Mouse (Mus musculus) heart, postnatal 10 days (tissue): ENCODE data around the gene Csf2. TPM values are rescaled to one million over a fixed set of nuclear protein-coding genes. Genes with fewer than 3 reads are reported as not detected.
A peak's percentile ranks its signal among the peaks of the same experiment; 100 is the strongest.
"Not testable (repeated sequence)": the region's sequence is repeated elsewhere in the genome, so short reads cannot be mapped to it uniquely, and the experiment has no call there.

Source experiments
- DNase-seq, 2 experiments: peaks; one replicate each; pipeline ENCODE4 v3.0.0; 2021
- intact Hi-C: fragments of 180-260 bp; cut with DNase I; formaldehyde crosslinking; loops from one replicate; pipeline ENCODE4 v1.15.1; 2025
- total RNA-seq, 2 experiments: library from RNA; stranded (reverse); gene quantifications; 2 replicates each; pipeline ENCODE4 v1.2.3; 2021

The Csf2 gene
- not detected for total RNA-seq

DNA sequence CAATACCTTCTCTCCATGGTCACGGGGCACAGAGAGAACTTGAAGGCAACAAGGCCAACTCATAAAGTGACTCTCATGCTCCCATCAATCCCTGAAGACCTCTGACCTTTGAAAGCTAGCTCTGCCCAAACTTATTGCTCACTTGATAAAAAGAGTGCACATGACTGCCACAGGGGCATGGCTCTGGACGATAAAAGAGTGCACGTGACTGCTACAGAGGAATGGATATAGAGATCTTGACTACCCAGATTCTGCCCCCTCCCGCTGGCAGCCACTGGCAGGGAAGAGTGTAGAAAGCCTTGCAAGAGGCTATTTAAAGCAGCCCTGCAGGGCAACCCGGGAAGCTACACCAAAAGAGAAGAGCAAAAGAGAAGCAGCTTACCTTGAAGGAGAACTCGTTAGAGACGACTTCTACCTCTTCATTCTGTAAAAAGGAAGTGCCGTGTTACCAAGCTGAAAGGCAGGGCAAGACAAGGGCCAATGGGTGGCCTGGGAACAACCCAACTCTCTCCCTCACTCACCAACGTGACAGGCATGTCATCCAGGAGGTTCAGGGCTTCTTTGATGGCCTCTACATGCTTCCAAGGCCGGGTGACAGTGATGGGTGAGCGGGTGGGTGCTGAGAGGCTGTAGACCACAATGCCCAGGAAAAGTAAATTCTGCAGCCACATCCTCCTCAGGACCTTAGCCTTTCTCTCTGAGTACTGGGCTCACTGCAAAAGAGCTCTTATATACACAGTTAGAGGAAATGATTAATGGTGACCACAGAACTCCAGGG is at the start of gene Csf2:
Csf2 (minus strand) TSS at position 728 of the 778 bp plus-strand sequence.
- intact Hi-C loops: no loop called here
- DNase-seq: no peak

DNA sequence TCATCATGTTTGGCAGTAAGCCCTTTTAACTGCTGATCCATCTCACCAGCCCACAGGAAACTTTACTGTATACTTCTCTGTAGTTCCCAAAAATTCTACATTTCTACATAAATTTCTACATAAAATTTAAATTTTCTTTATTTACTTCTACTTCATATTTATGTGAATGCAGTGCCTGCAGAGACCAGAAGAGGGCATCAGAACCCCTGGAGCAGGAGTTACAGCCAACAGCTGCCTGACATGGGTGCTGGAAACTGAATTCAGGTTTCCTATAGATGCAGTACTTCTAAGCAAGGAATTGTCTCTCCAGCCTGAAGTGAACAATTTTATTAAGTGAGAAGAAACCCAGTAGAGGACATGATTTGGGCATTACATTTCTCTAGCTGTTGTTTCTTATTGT is 49.3 kb upstream of the Csf2 start:
- intact Hi-C loops: no loop called here
- no peak for DNase-seq

DNA sequence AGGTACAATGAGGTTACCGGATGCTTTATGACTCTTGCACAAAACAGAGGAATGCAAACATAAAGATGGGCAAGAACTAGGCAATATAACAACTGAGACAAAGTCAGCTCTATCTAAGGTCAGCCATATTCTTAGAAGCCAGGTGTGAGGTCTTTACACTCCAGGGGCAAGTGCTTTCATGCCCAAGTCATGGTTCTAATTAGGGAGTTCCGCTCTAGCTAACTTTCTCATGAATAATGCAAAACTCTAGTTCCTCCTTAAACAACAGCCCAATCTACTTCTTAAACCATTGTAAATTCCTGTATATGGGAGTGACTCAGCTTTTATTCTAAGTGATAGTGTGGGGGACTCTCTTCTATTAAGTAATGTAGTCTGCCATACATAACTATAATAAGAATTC is 48.0 kb upstream of the Csf2 start:
- DNase-seq, intact Hi-C loops: not testable (repeated sequence)

DNA sequence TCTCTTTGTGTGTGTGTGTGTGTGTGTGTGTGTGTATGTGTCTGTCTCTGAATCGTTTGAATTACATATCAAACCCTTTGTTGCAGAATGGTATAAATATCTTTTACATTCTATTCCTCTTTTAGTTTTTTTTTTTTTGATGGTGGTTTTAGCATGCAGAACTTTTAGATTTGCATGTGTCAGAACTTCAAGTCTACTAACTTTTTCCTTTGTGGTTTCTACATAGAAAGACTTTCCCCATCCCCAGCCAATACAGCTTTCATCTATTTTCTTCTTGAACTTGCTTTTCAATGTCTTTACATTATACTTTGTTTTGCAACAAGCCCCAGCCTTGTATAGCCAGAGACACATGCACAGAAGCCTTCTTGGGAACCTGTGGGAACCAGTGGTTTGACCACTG is 47.3 kb upstream of the Csf2 start:
- intact Hi-C loops: no loop called here
- no peak for DNase-seq

DNA sequence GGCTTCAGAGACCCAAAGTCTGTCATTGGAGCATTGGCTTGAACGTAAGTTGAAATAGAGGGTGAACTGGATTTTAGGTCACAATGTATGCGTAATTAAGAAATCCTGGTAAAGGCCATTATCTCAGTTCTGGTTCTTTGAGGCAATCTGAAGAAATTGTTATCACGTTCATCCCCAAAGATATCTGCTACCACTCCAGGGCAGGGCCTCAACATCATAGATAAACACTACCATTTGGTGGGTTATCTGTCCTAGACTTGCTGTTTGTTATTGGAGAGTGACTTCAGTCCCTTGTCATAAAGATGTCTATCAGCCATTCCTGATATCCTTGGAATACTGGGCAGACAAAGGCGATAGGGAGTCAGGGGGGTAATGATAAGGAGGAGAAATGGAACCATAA is 46.5 kb upstream of the Csf2 start:
- no peak for DNase-seq
- intact Hi-C loops: no loop called here

DNA sequence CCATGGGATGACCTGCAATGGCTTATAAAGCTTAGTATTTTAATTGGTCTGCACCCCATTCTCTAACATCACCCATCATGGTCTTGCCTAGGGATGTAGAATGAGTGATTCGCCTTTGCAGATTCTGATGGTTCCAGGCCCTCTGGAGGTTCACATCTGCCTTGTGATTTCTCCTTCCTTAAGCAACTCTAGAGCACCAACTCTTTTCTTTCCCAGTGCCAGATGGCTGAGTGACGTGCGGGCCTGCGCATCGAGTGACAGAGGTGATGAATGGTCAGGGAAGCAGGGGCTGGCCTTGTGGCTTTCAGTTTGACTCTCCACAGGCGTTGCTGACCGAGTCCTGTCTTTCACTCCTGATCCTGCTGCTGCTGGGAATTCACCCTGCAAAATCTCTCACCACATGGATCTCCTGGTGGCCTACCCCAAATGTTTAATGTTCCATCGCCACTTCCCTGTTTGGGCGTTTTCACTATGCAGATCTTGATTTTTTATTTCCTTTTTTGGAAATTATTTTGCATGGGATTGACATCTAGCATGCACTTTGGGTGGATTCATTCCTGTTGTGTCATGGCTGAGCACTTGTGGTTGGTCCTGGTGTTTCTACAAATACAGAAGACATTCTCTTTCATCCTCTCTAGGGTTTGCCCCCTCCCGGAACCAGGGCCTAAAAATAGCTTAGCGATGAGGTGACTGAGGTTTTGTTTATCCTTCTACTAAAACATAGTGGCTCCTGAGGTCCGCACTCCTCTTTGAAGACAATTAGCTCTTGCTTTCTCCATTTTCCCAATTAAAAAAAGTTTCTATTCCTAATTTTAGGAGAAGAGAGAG is 44.7 kb upstream of the Csf2 start:
- intact Hi-C loops: no loop called here
- DNase-seq: no peak

DNA sequence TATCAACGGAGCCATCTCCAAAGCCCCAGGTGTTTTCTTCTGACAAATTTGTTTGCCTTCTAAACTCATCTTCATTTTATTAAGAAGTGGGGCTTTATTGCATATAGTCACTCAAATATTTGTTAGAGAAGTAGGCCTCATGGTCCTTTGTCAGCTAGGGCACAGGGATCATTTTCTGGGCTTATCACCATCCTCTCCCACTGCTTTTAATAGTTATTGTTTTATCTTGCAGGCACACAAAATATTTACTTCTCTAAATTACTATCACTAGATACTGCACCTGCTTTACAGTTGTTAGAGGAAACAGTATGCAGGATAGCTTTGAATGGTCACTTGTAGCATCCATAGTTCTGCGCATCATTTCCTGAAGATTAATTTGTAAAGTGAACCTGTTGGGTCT is 42.7 kb upstream of the Csf2 start:
- intact Hi-C loops: no loop called here
- no peak for DNase-seq

DNA sequence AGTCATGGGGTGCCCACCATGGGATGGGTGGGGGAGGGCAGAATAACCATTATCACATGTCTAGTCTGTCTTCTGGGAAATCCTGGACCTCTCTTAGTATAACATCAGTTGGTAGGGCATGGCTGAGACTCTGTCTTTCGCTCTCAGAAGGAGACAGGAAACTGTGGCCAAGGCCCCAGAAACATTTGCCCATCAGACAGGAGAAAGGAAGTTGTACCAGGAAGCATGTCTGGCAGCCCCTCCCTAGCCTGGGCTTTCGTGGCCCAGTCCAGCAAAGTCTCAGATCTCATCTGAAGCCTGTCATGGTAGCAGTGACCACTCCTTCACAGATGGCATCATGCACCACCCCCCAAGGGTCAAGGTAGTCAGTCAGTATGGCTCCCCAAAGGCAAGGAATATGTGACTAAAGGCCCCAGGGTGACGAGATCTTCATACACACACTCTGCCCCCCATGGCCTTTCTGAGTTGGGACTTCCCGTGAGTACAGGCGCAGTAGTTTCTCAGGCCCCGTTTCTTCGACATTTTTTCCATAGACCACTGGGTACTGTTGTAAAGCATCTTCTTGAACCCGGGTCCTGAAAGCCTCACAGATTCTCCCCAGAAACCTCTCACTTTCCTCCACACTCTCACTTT is 38.5 kb upstream of the Csf2 start:
- intact Hi-C loops: no loop called here

DNA sequence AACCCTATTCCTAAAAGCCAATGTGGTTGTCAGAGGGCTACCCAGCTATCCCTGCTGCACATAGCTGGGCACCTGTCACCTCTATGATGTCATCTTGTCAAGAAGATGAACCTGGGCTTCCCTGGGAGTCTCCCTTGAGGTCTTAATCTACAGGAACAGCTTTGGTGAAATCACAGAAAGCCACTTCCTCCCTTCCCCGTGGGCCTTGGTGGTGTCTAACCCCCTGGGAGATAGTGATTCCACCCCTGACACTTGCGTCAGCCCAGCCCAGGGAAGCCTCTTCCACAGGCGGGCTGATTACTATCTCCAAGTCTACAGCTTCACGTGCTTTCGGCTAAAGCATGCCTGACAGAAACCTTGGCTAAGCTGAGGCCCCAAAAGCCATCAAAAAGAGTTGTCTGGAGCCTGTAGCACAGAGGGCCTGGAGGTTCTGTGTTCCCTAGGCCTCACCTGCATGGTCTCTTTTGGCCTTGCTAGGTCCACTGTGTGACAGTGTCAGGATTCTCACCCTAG is 22.0 kb upstream of the Csf2 start:
- DNase-seq: no peak
- intact Hi-C loops: no loop called here

More for the DNA sequence above, 38.5 kb upstream of the Csf2 start:
- no peak for DNase-seq

DNA sequence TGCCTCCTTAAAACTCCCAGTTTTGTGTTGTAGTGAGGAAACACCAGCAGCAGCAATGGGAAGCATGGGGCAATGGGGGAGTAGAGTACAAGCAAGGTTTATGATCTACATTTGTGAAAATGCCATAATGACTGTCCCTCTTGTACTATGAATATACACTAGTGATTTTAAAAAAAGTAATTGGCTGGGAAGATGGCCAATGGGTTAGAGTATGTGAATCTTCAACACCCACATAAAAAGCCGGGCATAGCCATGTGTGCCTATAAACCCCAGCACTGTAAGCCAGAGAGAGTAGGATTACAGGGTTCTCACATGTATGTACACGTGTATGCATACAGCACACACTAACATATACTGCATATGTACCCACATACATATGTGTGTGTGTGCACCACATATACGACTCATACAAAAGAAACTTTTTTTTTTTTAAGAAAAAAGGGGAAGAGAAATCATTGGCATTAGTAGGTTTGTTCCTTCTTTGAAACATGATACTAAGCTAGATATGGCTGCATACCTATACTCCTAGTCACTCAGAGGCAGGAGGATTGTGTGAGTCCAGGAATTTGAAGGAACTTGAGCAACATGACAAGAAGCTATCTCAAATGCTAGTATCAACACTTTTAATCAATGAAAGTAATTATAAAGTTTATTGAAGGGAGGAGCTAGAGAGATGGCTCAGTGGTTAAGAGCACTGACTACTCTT is 19.9 kb upstream of the Csf2 start:
- no peak for DNase-seq
- intact Hi-C loops: no loop called here

DNA sequence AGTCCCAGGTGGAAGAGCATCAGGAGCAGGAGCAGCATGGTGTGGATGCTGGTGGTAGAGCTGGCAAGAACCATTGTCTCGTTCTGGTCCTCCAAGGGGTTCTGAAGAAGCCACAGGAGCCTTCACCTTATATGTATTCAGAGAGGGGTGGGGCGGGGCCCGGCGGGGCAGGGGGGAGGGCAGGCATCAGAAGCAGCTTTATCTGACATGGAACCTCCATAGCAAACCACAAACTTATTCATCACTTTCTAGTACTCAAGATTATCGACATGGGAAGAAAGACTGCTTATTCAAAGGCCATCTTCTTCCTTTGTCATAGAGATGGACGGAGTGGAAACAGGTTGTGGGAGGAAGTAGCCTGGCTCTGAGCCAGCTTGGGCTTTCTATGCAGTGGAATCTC is 17.7 kb upstream of the Csf2 start, which contains the start of gene Il3:
Il3 (minus strand) TSS at position 101 of the 400 bp plus-strand sequence.
- DNase-seq: no peak
- intact Hi-C loops: no loop called here

DNA sequence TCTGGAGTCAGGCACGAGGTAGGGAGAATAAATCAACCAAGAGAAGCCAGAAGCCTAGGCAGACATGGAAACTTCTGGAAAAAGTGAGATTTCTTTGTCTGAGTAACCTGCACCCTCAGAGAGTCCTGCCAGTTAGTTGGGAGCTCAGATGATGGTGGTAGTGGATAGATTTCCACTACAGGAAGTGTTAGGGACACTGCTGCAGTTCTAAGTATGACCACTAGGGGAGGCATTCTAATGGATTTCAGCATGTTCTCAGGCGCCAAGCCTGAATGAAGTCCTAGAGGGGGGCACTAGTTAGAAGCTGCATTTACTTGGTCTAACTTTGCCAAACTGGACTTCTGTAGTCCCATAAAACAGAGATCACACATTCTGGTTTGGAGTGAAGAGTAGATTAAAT is 15.1 kb upstream of the Csf2 start:
- intact Hi-C loops: loop anchor here (5.0 kb wide), 2 partner anchors 273 to 517 kb away; no protein-coding TSS in a partner anchor
- DNase-seq: peak; percentile 50 to 77

DNA sequence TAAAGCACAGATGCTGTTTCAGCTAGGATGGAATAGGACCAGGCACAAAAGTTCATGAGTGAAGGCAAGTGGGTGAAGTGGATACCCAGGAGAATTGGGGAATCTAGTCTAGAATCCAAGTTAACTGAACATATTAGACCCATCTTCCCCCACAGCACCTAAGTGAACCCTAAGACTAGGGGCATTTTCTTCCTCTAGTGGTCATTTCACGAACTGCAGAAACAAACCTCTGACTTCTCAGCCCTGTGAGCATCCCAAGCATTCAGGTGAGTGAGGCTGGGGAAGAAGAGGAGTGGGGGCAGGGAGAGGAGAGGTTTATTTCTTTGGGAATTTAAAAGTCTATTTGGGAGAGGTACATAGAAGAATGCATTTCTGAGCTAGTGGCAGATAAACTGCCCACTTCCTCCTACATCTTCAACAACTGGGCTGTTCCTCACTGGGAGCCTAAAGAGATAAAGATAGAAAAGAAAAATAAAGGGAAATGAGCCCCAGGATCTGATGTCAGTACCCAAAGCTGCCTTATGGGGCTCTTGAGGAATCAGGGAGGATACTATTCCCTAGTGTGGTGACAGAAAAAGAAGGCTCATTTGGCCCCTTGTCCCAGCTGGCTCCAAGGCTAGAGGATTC is 14.1 kb upstream of the Csf2 start:
- intact Hi-C loops: loop anchor here (5.0 kb wide), 2 partner anchors 274 to 516 kb away; no protein-coding TSS in a partner anchor
- DNase-seq: no peak

DNA sequence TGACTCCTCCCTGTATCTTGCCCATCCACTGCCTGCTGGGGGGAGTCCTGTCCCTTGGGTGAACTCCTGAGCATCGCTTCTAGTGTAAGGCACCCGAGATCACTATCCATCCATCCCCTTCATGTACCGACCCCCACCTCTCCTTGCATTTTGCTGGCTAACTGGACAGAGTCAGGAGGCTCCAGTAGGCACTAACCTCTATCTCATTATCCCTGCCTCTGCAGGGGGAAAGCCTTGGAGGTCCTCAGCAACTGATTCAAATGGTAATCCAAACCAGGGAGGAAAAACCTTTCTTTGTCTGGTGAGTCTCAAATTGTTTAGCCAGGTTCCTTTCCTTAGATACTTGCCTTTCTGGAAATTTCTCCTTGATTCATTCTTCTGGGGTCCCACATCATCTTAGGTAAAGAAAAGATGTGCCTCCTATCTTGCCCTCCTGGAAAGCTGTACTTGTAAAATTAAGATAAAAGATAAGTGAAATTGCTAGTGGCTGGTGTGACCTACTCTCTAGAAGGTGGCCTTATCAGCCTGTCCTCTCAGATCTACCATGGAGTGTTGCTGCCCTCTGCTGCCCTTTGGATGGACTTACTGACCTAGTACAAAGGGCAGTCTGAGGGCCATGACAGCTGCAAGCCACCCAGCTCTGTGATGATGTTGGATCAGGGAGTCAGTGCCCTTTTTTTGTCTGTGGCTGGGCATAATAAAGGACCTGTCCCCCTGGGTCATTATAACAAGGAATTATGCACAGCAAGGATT is 7.3 kb upstream of the Csf2 start:
- DNase-seq: peak; percentile 85 to 87
- intact Hi-C loops: loop anchor here (1.0 to 5.0 kb wide), 4 partner anchors 111 to 324 kb away; no protein-coding TSS in a partner anchor

DNA sequence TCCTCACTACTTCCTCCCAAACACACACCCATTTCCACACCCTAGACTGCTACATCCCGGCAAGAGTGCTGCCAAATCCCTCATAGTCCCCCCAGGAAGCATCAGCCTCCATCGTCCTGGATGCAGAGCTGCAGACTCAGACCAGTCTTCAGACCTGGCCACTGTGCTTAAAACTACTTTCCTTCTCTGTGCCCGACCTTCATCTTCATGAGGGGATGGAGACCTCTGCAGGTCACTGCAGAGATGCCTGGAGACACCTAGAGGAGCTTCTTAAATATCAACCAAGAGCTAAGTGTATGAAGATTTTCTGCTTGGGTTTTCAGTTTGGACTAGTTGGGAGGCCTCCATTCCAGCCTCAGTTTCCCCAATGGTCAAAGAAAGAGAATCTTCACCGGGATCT is 4.6 kb upstream of the Csf2 start:
- intact Hi-C loops: loop anchor here (2.0 kb wide), 1 partner anchor 199 kb away; no protein-coding TSS in a partner anchor
- peak; percentile 35 to 36 for DNase-seq

DNA sequence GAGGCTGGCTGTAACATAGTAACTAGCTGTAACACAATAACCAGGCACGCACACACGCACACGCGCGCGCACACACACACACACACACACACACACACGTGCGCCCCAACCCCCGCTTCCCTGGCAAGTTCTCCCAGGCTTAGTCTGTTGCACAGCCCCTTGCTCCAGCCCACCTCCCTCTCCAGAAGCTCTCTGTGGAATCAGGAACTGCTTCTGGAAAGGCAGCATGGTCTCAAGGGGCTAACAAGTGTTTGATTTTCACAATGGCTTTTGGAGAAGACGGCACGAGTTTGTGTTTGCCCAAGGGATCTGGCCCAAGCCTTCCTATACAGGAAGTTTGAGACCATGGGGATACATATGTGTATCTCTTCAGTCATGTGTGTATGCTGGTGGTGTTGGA is 1.1 kb upstream of the Csf2 start:
- DNase-seq: no peak
- intact Hi-C loops: no loop called here

DNA sequence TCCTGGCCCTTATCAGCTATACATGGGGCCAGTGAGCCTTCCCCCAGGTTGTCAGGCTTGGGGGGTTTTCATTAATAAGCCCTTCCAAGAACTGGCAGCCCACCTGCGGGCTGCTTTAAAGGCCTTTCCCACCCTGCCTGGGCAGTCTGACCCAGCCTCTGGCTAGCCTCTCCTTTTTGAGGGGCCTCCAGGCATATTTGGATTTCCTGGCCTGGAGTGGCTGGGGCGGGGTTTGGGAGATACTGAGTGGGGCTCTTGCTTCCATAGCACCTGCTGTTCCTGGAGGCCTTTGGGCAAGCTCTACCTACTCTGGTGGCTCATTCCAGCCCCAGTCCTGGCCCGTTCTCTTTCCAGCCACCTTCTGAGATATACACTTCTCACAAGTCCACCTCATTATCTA is 281 bp upstream of the Csf2 start:
- no peak for DNase-seq
- intact Hi-C loops: no loop called here

DNA sequence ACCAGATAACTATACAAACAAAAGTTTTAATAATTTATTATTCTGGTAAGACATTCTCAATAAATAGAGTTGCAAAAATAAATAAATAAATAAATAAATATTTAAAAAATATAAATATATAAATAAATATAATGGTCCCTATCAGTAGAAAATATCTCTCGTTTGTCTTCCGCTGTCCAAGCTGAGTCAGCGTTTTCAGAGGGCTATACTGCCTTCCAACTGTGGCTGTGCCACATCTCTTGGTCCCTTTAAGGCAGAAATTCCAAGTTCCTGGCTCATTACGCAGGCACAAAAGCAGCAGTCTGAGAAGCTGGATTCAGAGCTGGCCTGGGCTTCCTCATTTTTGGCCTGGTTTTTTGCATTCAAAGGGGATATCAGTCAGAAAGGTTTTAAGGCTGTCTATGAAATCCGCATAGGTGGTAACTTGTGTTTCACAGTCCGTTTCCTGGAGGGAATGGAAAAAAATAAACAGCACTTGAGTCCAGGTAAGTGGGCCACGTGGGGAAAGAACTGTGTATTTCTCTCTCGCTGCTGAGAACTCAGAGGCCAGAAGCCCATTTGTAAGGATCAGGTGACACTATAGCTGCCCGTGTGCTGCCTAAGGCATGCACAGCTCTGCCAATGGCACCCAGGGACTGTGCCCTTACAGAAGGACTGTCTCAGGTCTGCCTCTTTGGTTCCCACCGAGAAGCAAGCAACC is 2.1 kb downstream of the Csf2 start:
- DNase-seq: no peak
- intact Hi-C loops: no loop called here

DNA sequence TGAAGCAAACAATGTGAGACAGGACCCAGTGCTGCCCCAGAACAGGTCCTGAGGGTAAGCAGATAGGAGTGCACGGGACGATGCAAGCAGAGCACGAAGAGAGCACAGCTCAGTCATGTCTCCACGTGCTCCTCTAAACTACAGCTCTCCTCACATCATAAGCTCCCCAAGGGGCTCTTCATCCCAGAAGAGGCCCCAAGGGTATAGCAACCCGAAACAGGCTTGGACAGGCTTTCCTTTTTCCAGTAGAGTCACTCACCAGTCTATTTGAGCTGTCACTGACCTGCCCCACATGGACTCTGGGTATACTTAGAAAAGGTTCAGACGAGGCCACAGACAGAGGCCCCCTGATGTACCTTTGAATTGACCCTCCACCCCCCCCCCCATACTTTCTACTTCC is 5.0 kb downstream of the Csf2 start:
- no peak for DNase-seq
- intact Hi-C loops: no loop called here
